Mouse (Mus musculus) liver (tissue): ENCODE results near the gene Cpvl.

Source experiments
- DNase-seq: peaks from one replicate; pipeline ENCODE4 v3.0.0-alpha.2; 2020; ENCODE audit warnings: mixed read lengths

The Cpvl gene

GRCm38 (mm10) chr6:53971729-53972128 is 6.7 kb downstream of the Cpvl start:
- no peak for DNase-seq

DNA sequence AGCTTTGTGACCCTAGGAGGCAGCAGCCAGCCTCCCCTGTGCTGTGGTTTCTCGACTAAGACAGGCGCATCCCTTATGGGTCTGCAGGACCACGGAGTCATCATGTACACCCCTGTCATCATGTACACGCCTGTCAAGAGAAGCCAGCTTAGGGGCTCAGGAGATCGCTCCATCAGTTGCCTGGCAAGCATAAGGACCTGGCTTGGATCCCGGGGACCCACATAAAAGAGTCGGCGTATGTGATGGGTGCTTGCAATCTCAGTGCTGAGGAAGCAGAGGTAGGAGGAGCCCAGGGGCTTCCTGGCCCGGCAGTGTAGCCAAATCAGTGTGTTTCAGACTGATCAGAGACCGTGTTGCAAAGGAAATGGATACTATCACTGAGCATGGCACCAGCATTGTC is 9.4 kb downstream of the Cpvl start:
- DNase-seq: no peak

- DNase-seq: no peak
Measured at GRCm38 (mm10) chr6:53968550-53968949, 9.9 kb downstream of the Cpvl start.

DNA sequence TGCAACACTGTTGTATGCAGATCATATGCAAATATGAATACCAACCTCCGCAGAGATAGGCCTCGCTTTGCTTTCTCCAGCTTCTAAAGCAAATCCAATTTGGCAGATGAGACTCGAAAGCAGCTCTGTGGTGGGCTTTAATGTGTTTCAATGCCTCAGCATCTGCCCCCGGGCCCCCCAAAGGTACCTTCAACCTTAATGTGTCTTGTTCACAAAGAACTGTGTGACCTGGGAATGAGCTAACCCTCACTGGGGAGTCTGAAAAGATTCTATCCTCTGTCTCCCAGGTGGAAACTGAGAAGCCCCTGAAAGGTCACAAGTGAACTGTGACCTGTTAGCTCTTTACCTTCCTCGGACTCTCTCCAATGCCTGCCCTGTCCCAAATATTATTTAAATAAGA is 11.9 kb downstream of the Cpvl start:
- no peak for DNase-seq

DNA sequence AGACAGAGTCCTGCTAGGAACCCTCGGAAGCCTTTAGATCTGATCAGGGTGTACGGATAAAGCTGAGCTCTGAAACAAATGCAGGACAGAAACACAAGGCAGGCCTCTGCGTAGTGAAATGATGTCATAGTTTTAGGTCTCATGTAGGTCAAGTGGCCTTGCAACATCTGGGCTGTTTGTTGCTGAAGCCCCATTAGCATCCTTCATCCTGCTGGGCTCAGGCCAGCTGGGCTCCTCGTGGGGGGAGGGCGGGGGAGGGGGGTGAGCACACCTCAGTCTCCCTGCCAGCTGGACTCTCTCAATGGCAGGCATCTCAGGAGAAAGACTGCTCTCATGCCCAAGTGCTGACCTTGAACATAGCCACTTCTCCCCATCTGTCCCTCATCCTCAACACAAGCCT is 12.6 kb downstream of the Cpvl start:
- DNase-seq: no peak

GRCm38 (mm10) chr6:53963906-53964496 is 14.5 kb downstream of the Cpvl start:
- no peak for DNase-seq

GRCm38 (mm10) chr6:53962006-53962405 is 16.5 kb downstream of the Cpvl start:
- no peak for DNase-seq

GRCm38 (mm10) chr6:53959826-53960225 is 18.6 kb downstream of the Cpvl start:
- DNase-seq: no peak

GRCm38 (mm10) chr6:53958321-53958720 is 20.1 kb downstream of the Cpvl start:
- peak; percentile 75 for DNase-seq

- no peak for DNase-seq
Measured at GRCm38 (mm10) chr6:53956513-53956912, 22.0 kb downstream of the Cpvl start.

GRCm38 (mm10) chr6:53955846-53956245 is 22.6 kb downstream of the Cpvl start:
- no peak for DNase-seq

DNA sequence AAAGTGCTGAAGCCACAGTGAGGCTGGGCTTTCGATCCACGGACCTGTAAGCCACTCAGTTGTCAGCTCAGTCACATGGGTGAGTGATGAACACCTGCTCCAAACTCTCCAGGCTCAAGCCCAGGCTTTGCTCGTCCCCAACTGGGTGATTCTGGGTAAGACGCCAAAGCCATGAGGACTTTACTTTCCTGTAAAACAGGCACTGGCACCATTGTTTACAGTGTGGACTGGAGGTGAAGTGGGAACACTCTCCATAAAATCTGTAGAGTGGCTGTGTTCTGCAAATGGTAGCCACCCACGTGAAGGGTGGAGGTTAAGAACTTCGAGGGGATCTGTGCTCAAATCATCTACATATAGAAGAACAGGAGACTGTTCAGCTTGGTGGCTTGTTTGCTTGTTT is 23.2 kb downstream of the Cpvl start:
- no peak for DNase-seq

DNA sequence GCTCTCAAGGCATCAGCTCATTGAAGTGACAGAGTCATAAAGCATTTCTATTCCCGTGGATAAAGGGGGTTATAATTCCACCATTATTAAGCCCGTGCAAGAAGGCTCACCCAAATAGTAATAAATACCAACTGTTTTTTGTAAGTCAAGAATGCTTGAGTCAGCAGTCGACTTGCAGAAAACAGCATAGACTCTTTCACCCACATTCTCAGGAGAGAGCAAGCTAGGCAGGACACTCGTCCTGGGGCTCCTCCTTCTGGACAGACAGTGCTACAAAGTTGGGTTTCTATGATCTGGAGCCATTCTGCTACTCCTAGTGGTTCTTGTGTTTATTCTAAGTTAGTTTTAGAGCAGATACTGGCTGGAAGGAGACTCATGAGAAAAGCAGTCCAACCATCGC is 24.4 kb downstream of the Cpvl start:
- peak; percentile 23 for DNase-seq

GRCm38 (mm10) chr6:53953348-53953747 is 25.1 kb downstream of the Cpvl start:
- DNase-seq: no peak

- DNase-seq: no peak
Measured at GRCm38 (mm10) chr6:53951421-53951820, 27.1 kb downstream of the Cpvl start.

DNA sequence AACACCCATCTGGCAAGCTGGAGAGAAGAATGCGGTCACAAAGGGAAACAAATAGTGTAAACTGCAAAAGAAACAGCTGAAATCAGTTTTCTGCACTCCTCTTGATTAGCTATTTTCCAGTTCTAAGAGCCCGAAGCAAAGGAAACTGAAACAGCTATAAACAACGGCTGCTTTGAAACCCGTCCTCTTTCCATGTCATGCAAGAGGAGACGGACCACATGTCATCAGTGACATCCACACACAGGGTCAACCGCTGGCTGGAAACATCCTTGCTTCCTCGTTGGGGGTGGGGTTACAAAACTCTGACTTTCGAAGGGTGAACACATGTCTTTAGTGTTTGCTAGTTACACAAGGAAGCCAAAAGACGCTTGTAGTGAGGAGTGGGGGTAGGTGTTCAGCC is 27.6 kb downstream of the Cpvl start:
- no peak for DNase-seq

DNA sequence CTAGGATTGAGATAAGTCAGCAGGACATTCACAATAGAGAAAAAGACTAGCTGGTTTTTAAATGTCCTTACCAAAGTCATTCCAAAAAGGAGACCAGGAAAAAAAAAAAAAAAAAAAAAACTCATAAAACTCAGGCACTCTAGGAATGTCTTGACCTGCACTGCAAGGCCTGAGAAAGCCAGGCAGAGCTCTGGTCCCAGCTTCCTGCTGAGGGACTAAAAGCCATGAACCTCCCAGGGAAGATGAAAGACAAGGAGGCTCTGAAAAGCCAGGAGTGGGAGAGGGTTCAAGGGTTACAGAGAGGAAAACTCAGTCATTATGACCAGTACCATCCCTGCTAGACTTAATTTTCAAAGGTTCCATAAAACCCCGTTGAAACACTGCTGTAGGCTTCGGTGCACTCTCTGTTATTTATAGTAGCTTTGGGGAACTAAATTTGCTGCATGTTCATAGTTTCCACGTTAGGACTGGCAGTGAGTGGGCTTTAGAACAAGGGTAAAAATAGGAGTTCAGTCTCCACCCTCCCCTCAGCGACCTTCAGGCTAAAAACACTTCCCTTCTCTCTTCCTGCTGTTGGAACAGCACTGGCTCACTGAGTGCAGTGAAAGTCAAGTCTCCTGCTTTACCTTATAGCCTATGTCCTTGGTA is 30.0 kb downstream of the Cpvl start:
- no peak for DNase-seq

DNA sequence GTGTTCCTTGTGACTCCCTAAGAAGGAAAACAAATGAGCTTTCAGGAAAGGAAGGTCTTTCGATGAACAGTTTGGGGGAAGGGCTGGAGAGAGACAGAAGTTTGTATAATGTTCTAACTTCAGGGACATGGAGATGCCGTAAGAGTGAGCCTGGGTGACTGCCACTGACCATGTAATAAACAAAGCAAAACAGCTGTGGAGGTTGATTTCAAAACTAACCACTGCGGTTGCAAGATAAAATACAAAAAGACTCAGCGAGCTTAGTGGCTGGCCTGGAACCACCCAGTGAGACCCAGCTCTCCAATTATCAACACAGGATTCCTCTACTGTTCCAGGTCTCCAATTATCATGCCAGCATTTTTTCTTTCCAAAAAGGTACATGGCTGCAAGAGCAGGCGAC is 33.6 kb downstream of the Cpvl start:
- no peak for DNase-seq

- no peak for DNase-seq
Measured at GRCm38 (mm10) chr6:53944417-53944816, 34.1 kb downstream of the Cpvl start.

- DNase-seq: no peak
Measured at GRCm38 (mm10) chr6:53942190-53942831, 36.2 kb downstream of the Cpvl start.

DNA sequence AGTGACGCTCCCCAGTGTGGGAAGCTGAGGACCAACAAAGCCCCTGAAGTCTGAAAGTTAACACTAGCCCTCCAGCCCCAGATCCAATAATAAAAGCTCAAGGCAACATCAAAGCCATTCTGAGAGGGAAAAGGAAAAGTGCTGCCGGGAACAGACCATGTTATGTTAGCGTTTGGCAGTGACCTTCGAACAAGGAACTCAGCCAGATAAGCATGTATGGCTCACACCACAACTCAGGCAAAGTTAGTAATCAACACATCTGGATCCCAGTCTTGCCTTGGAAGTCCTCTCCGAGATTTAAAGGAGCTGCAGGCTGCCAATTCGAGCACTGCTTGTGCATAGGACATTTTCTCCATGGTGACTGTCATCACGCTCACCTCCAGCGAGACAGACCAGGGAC is 38.7 kb downstream of the Cpvl start:
- DNase-seq: no peak

GRCm38 (mm10) chr6:53938942-53939341 is 39.5 kb downstream of the Cpvl start:
- no peak for DNase-seq

GRCm38 (mm10) chr6:53937143-53938134 is 41.0 kb downstream of the Cpvl start:
- DNase-seq: no peak
